Mouse (Mus musculus) kidney, postnatal 36 days (tissue): Measurements from ENCODE around the gene Gm49416.
"Not testable (repeated sequence)": the region's sequence is repeated elsewhere in the genome, so short reads cannot be mapped to it uniquely, and the experiment has no call there.

Experiments used
- DNase-seq, 2 experiments: peaks; one replicate each; pipeline ENCODE4 v3.0.0; 2021 to 2022; ENCODE audit warnings: mixed read lengths in 2 of 2

The Gm49416 gene

GRCm38 (mm10) chr19:8888511-8889385 is at the start of gene Gm49416, which contains the start of gene 1810009A15Rik:
Gm49416 (plus strand) TSS chr19:8888926.
1810009A15Rik (plus strand) TSS chr19:8888853.
- DNase-seq, result peak; percentile 96 to 97

- DNase-seq, result no peak
Observed at GRCm38 (mm10) chr19:8839103-8839907, 49.4 kb upstream of the Gm49416 start, which contains the start of gene Gng3. Gng3 (minus strand) TSS chr19:8839194.

- DNase-seq, result peak; percentile 86 to 91
Observed at GRCm38 (mm10) chr19:8839908-8840791, 48.6 kb upstream of the Gm49416 start.

- DNase-seq, result no peak
Observed at GRCm38 (mm10) chr19:8841012-8841411, 47.7 kb upstream of the Gm49416 start.

GRCm38 (mm10) chr19:8842961-8843360 is 45.8 kb upstream of the Gm49416 start:
- no peak for DNase-seq

- DNase-seq, result peak; percentile 80 to 93
Observed at GRCm38 (mm10) chr19:8844371-8845129, 44.2 kb upstream of the Gm49416 start.

GRCm38 (mm10) chr19:8848356-8848755 is 40.4 kb upstream of the Gm49416 start:
- DNase-seq, result no peak

GRCm38 (mm10) chr19:8850402-8850901 is 38.3 kb upstream of the Gm49416 start, which contains the start of gene Lrrn4cl:
Lrrn4cl (plus strand) TSS chr19:8850768.
- DNase-seq, result peak; percentile 28 to 30

GRCm38 (mm10) chr19:8851639-8852038 is 37.1 kb upstream of the Gm49416 start:
- peak in 1 of 2 experiments; percentile 25 for DNase-seq

- DNase-seq, result no peak
Observed at GRCm38 (mm10) chr19:8852236-8852928, 36.3 kb upstream of the Gm49416 start.

GRCm38 (mm10) chr19:8853117-8853516 is 35.6 kb upstream of the Gm49416 start:
- DNase-seq, result no peak

GRCm38 (mm10) chr19:8857689-8858088 is 31.0 kb upstream of the Gm49416 start:
- DNase-seq, result peak; percentile 56 to 86

GRCm38 (mm10) chr19:8859018-8859417 is 29.7 kb upstream of the Gm49416 start:
- DNase-seq, result peak in 1 of 2 experiments; percentile 63

- DNase-seq, result no peak
Observed at GRCm38 (mm10) chr19:8864265-8864664, 24.5 kb upstream of the Gm49416 start.

GRCm38 (mm10) chr19:8870381-8870780 is 18.3 kb upstream of the Gm49416 start:
- DNase-seq, result not testable (repeated sequence)

GRCm38 (mm10) chr19:8870838-8871237 is 17.9 kb upstream of the Gm49416 start:
- DNase-seq, result no peak

GRCm38 (mm10) chr19:8871267-8872186 is 17.2 kb upstream of the Gm49416 start, which contains the start of gene Ubxn1:
Ubxn1 (plus strand) TSS chr19:8871496.
- DNase-seq, result peak; percentile 97 to 98

- DNase-seq, result peak in 1 of 2 experiments; percentile 47
Observed at GRCm38 (mm10) chr19:8872266-8872840, 16.4 kb upstream of the Gm49416 start.

GRCm38 (mm10) chr19:8875031-8875430 is 13.7 kb upstream of the Gm49416 start:
- DNase-seq, result no peak
